Mouse (Mus musculus) midbrain, embryonic 14.5 days (tissue): ENCODE measurements at regions not wholly inside any gene's neighbourhood (a gene's known extent, or its start where the extent isn't known, plus 50 kb on each side); places are given as distances from the start of the nearest gene placed in this dataset.

Source experiments
- ATAC-seq: fragments of 200-750 bp; cut with Nextera tagmentation; 2 replicates; pipeline ENCODE4 v1.8.0; 2017; ENCODE audit warnings: moderate number of reproducible peaks, moderate library complexity; ENCODE audit not compliant: low FRiP score, low TSS enrichment
- DNase-seq: peaks from one replicate; pipeline ENCODE4 v3.0.0-alpha.2; 2015
- H3K27ac ChIP-seq: fragments of 300-500 bp; sonication (generic); replicated peaks from 2 replicates; pipeline ENCODE4 v1.5.1; 2014; ENCODE audit warnings: mild to moderate bottlenecking, low read depth, low read length, moderate library complexity
- H3K27me3 ChIP-seq: fragments of 300-500 bp; sonication (generic); 2 replicates; pipeline ENCODE4 v1.6.1; 2014; ENCODE audit warnings: low read length, control low read depth, mixed read lengths; ENCODE audit not compliant: control insufficient read depth, insufficient read depth
- H3K36me3 ChIP-seq: fragments of 300-500 bp; sonication (generic); 2 replicates; pipeline ENCODE4 v1.6.1; 2014; ENCODE audit warnings: low read length, control low read depth; ENCODE audit not compliant: control insufficient read depth, insufficient read depth
- H3K4me1 ChIP-seq: fragments of 300-500 bp; sonication (generic); 2 replicates; pipeline ENCODE4 v1.6.1; 2014; ENCODE audit warnings: mild to moderate bottlenecking, antibody characterized with exemption, low read length, control low read depth; ENCODE audit not compliant: control insufficient read depth, insufficient read depth
- H3K4me2 ChIP-seq: fragments of 300-500 bp; sonication (generic); 2 replicates; pipeline ENCODE4 v1.6.1; 2014; ENCODE audit warnings: mild to moderate bottlenecking, low read length, moderate library complexity
- H3K4me3 ChIP-seq: fragments of 300-500 bp; sonication (generic); replicated peaks from 2 replicates; pipeline ENCODE4 v1.5.1; 2014; ENCODE audit warnings: low read depth, low read length
- H3K9ac ChIP-seq: fragments of 300-500 bp; sonication (generic); replicated peaks from 2 replicates; pipeline ENCODE4 v1.6.1; 2014; ENCODE audit warnings: mild to moderate bottlenecking, low read length, moderate library complexity
- H3K9me3 ChIP-seq: fragments of 300-500 bp; sonication (generic); 2 replicates; pipeline ENCODE4 v1.6.1; 2016; ENCODE audit warnings: low read length, control low read depth, mixed read lengths; ENCODE audit not compliant: control insufficient read depth
- WGBS: fragments of 180-500 bp; shearing (Covaris S2); extraction: QIAGEN DNeasy Blood & Tissue Kit; methylation state at CpG from one replicate; pipeline ENCODE4 v1.1.7; 2014; 5-methylcytosine and 5-hydroxymethylcytosine counted together

GRCm38 (mm10) chrX:85329474-85330225 lies 80.2 kb downstream of the Fthl17a start:
- H3K27ac ChIP-seq = no peak overlapping the region
- no peaks in the 10 kb centered on the region for H3K36me3 ChIP-seq
- no peaks in the 10 kb centered on the region for H3K9me3 ChIP-seq
- H3K4me3 ChIP-seq = no peak overlapping the region
- WGBS = 79% methylated on average over 6 of the region's 6 CpGs
- H3K27me3 ChIP-seq = no peaks in the 10 kb centered on the region
- no peaks in the 10 kb centered on the region for H3K4me1 ChIP-seq
- no peak for ATAC-seq
- no peak for DNase-seq
- no peak overlapping the region for H3K4me2 ChIP-seq
- no peak overlapping the region for H3K9ac ChIP-seq

GRCm38 (mm10) chrX:85343517-85343916 lies 94.0 kb downstream of the Fthl17a start:
- peak; percentile 20 for DNase-seq
- Histone ChIP-seq H3K9ac (no peak overlapping the region), H3K4me1 (no peaks in the 10 kb centered on the region), H3K4me3 (no peak overlapping the region), H3K4me2 (no peak overlapping the region), H3K36me3 (no peaks in the 10 kb centered on the region), H3K27ac (no peak overlapping the region), H3K27me3 (no peaks in the 10 kb centered on the region), H3K9me3 (no peaks in the 10 kb centered on the region)
- 59% methylated on average over 3 of the region's 3 CpGs for WGBS
- no peak for ATAC-seq

- Histone ChIP-seq H3K9me3 (no peaks in the 10 kb centered on the region), H3K36me3 (no peaks in the 10 kb centered on the region), H3K27ac (no peak overlapping the region), H3K9ac (no peak overlapping the region), H3K4me3 (no peak overlapping the region), H3K4me2 (no peak overlapping the region), H3K27me3 (no peaks in the 10 kb centered on the region), H3K4me1 (no peaks in the 10 kb centered on the region)
- 63% methylated on average over 3 of the region's 3 CpGs for WGBS
- ATAC-seq = no peak
- no peak for DNase-seq
Measured at GRCm38 (mm10) chrX:85375296-85375695, 125.8 kb downstream of the Fthl17a start.

GRCm38 (mm10) chrX:85384452-85384851 lies 135.0 kb downstream of the Fthl17a start:
- no peaks in the 10 kb centered on the region for H3K27me3 ChIP-seq
- H3K9ac ChIP-seq = no peak overlapping the region
- H3K4me2 ChIP-seq = no peak overlapping the region
- WGBS = 91% methylated on average over 2 of the region's 2 CpGs
- H3K9me3 ChIP-seq = no peaks in the 10 kb centered on the region
- H3K36me3 ChIP-seq = no peaks in the 10 kb centered on the region
- H3K27ac ChIP-seq = no peak overlapping the region
- ATAC-seq = no peak
- H3K4me3 ChIP-seq = no peak overlapping the region
- no peaks in the 10 kb centered on the region for H3K4me1 ChIP-seq
- no peak for DNase-seq
